Mouse (Mus musculus): ENCODE measurements at regions not wholly inside any gene's neighbourhood (a gene's known extent, or its start where the extent isn't known, plus 50 kb on each side); places are given as distances from the start of the nearest gene placed in this dataset.

- no peak for DNase-seq (ENCODE audit: inconsistent ontology term)
Observed at GRCm38 (mm10) chr13:57191195-57191594, 295.4 kb upstream of the Trpc7 start.

- no peak for DNase-seq (ENCODE audit: inconsistent ontology term)
Observed at GRCm38 (mm10) chr13:57189246-57189645, 293.5 kb upstream of the Trpc7 start.

GRCm38 (mm10) chr13:57186168-57186567 is 290.4 kb upstream of the Trpc7 start:
- DNase-seq (ENCODE audit: inconsistent ontology term) = no peak

- DNase-seq (ENCODE audit: inconsistent ontology term) = no peak
Observed at GRCm38 (mm10) chr13:57170180-57170579, 274.4 kb upstream of the Trpc7 start.

- DNase-seq (ENCODE audit: inconsistent ontology term) = no peak
Observed at GRCm38 (mm10) chr13:57169621-57170020, 273.8 kb upstream of the Trpc7 start.

GRCm38 (mm10) chr13:57165367-57165766 is 269.6 kb upstream of the Trpc7 start:
- no peak for DNase-seq (ENCODE audit: inconsistent ontology term)

- no peak for DNase-seq (ENCODE audit: inconsistent ontology term)
Observed at GRCm38 (mm10) chr13:57152787-57153186, 257.0 kb upstream of the Trpc7 start.

GRCm38 (mm10) chr13:57147623-57148022 is 251.8 kb upstream of the Trpc7 start:
- DNase-seq (ENCODE audit: inconsistent ontology term) = no peak

- DNase-seq (ENCODE audit: inconsistent ontology term) = no peak
Observed at GRCm38 (mm10) chr13:57146708-57147107, 250.9 kb upstream of the Trpc7 start.

GRCm38 (mm10) chr13:57145782-57146181 is 250.0 kb upstream of the Trpc7 start:
- no peak for DNase-seq (ENCODE audit: inconsistent ontology term)

- peak; percentile 22 for DNase-seq (ENCODE audit: inconsistent ontology term)
Observed at GRCm38 (mm10) chr13:57142851-57143250, 247.1 kb upstream of the Trpc7 start.

GRCm38 (mm10) chr13:57142441-57142840 is 246.6 kb upstream of the Trpc7 start:
- peak; percentile 17 for DNase-seq (ENCODE audit: inconsistent ontology term)

- no peak for DNase-seq (ENCODE audit: inconsistent ontology term)
Observed at GRCm38 (mm10) chr13:57115936-57116335, 220.1 kb upstream of the Trpc7 start.

- peak; percentile 78 for DNase-seq (ENCODE audit: inconsistent ontology term)
Observed at GRCm38 (mm10) chr13:57107956-57108355, 212.2 kb upstream of the Trpc7 start.

GRCm38 (mm10) chr13:57099601-57100000 is 203.8 kb upstream of the Trpc7 start:
- no peak for DNase-seq (ENCODE audit: inconsistent ontology term)

- no peak for DNase-seq (ENCODE audit: inconsistent ontology term)
Observed at GRCm38 (mm10) chr13:57091886-57092285, 196.1 kb upstream of the Trpc7 start.

GRCm38 (mm10) chr13:57089381-57090075 is 193.7 kb upstream of the Trpc7 start:
- peak; percentile 5 for DNase-seq (ENCODE audit: inconsistent ontology term)

- no peak for DNase-seq (ENCODE audit: inconsistent ontology term)
Observed at GRCm38 (mm10) chr13:57087966-57088365, 192.2 kb upstream of the Trpc7 start.

GRCm38 (mm10) chr13:57087398-57087797 is 191.6 kb upstream of the Trpc7 start:
- no peak for DNase-seq (ENCODE audit: inconsistent ontology term)

GRCm38 (mm10) chr13:57083751-57084150 is 188.0 kb upstream of the Trpc7 start:
- DNase-seq (ENCODE audit: inconsistent ontology term) = peak; percentile 29

- DNase-seq (ENCODE audit: inconsistent ontology term) = no peak
Observed at GRCm38 (mm10) chr13:57070479-57070878, 174.7 kb upstream of the Trpc7 start.

GRCm38 (mm10) chr13:57061656-57062055 is 165.9 kb upstream of the Trpc7 start:
- DNase-seq (ENCODE audit: inconsistent ontology term) = no peak

- no peak for DNase-seq (ENCODE audit: inconsistent ontology term)
Observed at GRCm38 (mm10) chr13:57061074-57061473, 165.3 kb upstream of the Trpc7 start.

- no peak for DNase-seq (ENCODE audit: inconsistent ontology term)
Observed at GRCm38 (mm10) chr13:57056786-57057185, 161.0 kb upstream of the Trpc7 start.
